Mouse (Mus musculus): ENCODE results near the gene Olfr830. TPM values are rescaled to one million over a fixed set of nuclear protein-coding genes. Genes with fewer than 3 reads are reported as not detected.

Gene Olfr830
- polyA plus RNA-seq (2015; fragmentation: Nextera tagmentation; extraction: Ambion mirVana): not detected in 2 replicates

GRCm38 (mm10) chr9:18874393-18874792, at the start of gene Olfr830:
Gene Olfr830, plus strand, starts transcription at chr9:18874693.

GRCm38 (mm10) chr9:18854633-18855032, 19.9 kb upstream of the Olfr830 start, which contains the start of gene Olfr829:
Gene Olfr829, plus strand, starts transcription at chr9:18854933.

Other genes starting within 250 kb of the Olfr830 start
- gene Muc16, start 200.2 kb upstream of the Olfr830 start, polyA plus RNA-seq (2015; fragmentation: Nextera tagmentation; extraction: Ambion mirVana): 2.1 and 3.2 TPM in 2 replicates
- not detected in 2 replicates for gene Olfr24, start 110.7 kb upstream of the Olfr830 start, polyA plus RNA-seq (2015; fragmentation: Nextera tagmentation; extraction: Ambion mirVana)
- not detected in 2 replicates for gene Olfr828, start 55.2 kb upstream of the Olfr830 start, polyA plus RNA-seq (2015; fragmentation: Nextera tagmentation; extraction: Ambion mirVana)
- not detected in 2 replicates for gene Olfr829, start 19.8 kb upstream of the Olfr830 start, polyA plus RNA-seq (2015; fragmentation: Nextera tagmentation; extraction: Ambion mirVana)
- not detected in 2 replicates for gene Olfr832, start 62.4 kb downstream of the Olfr830 start, polyA plus RNA-seq (2015; fragmentation: Nextera tagmentation; extraction: Ambion mirVana)
- gene Olfr834, start 113.3 kb downstream of the Olfr830 start, polyA plus RNA-seq (2015; fragmentation: Nextera tagmentation; extraction: Ambion mirVana): not detected in 2 replicates
- gene Olfr835, start 158.0 kb downstream of the Olfr830 start, polyA plus RNA-seq (2015; fragmentation: Nextera tagmentation; extraction: Ambion mirVana): not detected in 2 replicates
- not detected in 2 replicates for gene Olfr836, start 245.7 kb downstream of the Olfr830 start, polyA plus RNA-seq (2015; fragmentation: Nextera tagmentation; extraction: Ambion mirVana)